Mouse (Mus musculus) urinary bladder, postnatal 36 days (tissue): ENCODE measurements at regions not wholly inside any gene's neighbourhood (a gene's known extent, or its start where the extent isn't known, plus 50 kb on each side); places are given as distances from the start of the nearest gene placed in this dataset.
A peak's percentile ranks its signal among the peaks of the same experiment; 100 is the strongest.

Experiments used
- DNase-seq, 2 experiments: peaks; one replicate each; pipeline ENCODE4 v3.0.0; 2022; ENCODE audit warnings: low spot score in 2 of 2, mixed read lengths in 1 of 2

DNA sequence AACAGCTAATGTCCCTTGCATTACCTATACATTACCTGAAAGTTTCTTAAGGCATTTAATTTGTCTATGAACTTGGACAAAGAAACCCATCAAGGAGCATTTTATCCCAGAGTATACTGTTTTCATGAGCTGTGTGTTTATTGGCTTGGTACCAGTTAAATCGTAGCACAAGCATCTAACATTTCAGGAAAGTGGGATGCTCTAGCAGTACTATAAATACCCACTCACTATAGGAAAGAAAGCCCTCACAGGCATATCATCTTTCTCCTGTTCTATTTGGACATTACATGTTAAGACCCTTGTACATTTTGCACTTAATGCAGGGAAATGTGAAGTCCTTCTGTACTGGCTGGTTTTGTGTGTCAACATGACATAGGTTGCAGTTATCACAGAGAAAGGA, 163.9 kb downstream of the Ptprc start:
- DNase-seq: no peak

DNA sequence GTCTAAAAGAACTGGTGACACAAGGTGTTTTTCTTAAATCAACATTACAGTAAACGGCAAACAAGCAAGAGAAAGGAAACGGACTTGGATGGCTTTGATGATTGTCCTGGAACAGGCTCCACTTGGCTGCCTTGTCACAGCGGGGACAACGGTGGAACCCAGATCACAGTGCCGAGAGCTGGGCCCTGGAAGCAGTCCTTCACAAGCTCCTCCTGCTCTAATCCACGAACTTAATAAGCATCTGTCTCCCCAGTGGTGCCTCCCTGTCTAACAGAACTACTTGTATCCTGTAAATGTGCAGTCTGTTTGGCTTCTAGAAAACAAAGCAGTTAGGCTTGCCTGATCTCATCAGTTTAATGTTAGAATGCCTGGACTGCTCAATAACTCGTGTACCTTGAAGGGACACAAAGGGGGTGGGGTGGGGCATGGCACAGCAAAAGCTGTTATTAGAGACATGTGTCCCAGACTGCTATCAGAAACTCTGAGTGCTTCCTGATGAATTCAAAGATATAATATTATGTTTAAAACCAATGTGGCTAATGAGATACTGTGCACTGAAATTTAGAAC, 164.5 kb downstream of the Ptprc start:
- DNase-seq: no peak

DNA sequence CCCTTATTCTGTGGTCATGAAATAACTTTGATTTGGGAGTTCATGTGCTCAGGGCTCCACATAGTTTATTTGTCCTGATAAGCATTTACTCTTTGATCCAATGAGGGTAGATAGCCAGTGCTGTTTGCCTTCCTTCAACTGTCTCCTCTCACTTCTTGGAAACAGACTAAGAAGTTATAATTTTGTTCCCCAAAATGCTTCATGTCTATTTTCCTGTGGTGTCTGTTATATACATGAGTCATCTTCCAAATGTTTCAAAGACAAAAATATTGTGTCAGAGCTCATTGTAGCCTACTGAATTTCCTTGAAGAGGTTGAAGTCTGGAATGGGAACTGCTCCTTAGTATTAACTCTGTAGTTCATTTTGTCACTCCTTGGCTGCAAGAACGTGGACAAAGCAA, 168.7 kb downstream of the Ptprc start:
- DNase-seq: no peak

DNA sequence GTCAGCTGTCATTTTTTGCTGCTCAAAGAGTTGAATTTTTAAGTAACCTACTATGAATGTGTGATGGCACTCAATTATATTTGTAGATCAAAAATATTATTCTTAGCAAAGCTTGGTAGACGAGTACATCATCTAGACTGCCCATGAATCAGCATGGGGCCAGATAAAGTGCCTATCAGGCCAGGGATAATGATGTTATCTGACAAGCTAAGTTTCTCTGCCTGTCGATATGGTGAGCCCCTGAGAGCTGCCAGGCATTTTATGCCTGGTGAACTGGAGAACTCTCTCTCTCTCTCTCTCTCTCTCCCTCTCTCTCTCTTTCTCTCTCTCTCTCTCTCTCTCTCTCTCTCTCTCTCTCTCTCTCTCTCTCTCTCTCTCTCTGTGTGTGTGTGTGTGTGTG, 171.2 kb downstream of the Ptprc start:
- DNase-seq: no peak

DNA sequence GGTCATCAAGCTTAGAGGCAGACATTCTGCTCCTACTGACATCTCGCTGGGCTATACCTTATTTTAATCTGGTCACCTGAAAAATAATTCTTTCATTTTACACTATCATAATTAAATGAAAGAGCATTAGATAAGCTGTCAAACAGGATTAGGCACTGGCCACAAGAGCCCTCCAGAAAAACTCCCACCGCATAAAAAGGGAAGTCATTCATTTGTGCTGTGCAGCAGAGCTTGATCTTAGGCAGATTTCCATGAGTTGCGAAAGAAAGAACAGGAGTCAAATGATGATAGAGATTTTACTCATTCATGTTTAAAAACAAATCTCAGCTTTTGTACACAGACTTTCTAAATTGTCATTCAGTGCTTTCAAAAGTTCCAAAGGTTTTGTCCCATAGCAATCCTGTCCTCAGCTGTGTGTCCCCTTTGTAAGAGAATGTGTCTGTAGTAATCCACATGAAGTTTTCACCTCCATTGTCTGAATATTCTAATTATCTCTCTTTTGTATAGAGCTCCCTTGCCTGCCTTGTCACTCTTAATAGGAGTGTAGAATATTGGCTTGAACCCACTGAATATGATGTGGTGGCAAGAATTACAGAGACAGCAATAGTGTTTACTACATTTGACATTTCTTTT, 176.1 kb downstream of the Ptprc start:
- DNase-seq: no peak

DNA sequence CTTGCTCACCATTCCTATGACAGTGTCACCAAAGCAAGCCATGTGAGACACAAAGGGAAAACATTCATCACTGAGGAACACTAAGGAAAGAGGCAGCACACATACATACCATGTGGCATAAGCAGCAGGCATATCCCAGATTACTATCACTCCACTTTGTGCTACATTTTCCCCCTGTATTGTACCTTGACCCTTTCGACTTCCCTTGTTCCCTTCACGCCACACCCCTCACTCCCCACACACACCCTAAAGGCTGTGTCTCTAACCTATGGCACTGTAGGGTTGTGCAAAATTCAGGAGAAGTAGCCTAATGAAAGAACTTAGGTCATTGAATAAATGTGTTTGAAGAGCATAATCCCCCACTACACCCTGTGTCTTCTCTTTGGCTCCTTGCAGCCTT, 179.5 kb downstream of the Ptprc start:
- no peak for DNase-seq

DNA sequence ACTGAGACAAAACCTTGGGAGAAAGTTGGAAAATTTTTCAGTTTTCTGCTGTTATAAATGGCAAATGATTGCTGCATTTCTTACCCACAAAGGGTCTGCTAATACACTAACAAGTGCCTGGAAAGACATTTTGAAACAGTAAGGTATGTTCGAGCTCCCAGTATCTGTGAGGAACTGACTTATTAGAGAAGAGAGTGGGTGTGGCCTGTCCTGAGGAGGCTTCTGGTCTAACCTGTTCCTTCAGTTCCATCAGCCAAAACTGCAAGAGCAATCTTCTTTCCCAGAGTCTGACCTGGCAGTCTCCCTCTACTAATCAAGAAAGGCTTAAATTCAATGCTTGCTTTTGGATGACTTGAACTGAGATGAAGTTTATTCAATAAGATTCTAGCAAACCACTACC, 183.6 kb downstream of the Ptprc start:
- no peak for DNase-seq

DNA sequence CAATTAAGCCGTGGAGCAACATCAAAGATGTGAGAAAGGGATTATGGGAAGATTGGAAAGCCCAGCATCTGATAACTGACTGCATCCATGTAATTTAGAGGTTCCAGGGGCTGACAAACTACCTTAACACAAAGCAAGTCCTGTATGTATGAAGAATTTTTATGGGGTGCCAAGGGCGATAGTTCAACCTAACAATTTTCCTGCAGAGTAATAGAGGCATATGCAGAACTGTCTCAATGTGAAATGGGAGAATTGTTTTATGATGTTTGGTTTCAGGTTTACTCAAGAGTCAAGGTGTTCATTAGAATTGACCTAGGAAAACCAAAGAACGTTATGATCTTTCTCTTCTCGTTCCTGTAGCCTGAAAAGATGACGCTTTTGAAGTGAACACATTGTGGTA, 184.1 kb downstream of the Ptprc start:
- no peak for DNase-seq

DNA sequence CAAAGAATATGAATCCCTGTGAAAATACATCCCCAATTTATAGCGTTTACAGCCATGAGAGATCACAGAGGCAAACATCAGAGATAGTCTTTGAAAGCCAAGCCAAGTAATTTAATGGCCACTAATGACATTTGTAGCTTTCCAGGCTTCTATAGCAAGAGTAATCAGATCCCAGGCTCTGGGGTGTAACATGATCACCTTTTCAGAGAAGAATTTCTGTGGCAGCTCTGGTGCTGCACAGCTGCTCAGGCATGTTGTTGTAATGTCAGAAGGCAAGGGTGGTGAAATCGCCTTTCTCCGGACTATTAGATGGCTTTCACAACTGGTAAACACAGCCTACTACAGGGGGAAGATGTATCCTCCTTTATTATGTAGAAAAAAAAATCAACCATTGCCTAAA, 202.1 kb downstream of the Ptprc start:
- no peak for DNase-seq

DNA sequence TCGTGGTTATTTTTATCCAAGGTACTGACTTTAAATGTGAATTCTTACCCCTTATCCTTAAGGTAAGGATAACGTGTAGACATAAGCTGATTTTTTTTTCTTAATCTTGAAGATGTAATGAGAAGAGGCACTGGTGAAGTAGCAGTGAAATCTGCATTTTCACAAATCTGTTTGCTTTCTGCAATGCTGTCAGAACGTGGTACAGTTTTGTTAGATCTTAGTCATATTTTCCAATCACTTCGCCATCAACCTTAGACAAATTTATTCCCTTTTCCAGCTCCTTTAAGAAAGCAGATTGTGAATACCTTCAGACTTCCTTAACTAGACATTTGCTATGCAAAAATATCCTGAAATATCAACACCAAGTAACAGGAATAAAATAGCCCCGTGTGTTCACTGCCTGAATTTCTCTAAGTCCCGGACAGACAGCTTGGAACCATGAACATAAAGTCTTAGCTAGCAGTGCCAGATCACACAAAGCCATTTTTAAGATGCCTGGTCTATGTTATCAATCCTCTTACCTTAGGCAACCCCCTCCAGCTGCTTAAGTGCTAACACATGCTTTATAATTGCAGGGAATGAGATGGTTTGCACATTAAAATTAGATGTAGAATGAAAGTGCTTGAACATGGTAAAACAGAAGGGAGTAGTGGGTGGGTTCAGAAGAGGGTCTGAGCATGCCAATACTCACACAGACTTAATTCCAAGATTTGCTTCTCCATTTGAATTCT, 202.7 kb downstream of the Ptprc start:
- no peak for DNase-seq

DNA sequence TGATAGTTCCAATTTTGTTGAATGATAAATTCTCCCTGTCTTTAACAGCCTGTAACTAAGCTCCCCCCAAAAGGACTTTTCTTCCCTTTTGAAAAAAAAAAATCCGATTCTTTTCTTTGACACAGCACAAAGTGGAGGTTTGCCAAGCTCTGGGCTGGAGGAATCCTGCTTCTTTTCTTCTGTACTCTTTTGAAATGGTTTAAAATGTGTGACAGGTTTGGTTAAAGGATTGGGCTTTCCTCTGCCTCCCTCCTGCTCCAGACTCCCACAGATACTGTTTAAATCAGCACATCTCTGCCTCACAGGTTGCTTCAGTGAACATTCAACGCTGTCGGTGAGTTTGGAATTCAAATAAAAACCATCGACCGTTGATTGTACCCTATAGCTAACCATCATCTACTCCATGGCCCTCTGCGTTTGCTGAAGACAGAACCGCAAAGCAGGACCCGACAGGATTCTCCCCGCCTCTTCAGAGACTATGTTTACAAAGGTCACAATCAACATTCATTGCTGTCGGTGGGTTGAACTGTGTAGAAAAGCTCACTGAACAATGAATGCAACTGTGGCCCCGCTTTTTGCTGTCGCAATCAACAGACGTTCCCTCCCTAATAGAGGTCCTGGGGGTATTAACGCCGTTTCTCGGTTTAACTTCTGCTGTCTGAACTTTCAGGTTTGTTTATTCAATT, 209.2 kb downstream of the Ptprc start:
- DNase-seq: peak in 1 of 2 experiments; percentile 1

DNA sequence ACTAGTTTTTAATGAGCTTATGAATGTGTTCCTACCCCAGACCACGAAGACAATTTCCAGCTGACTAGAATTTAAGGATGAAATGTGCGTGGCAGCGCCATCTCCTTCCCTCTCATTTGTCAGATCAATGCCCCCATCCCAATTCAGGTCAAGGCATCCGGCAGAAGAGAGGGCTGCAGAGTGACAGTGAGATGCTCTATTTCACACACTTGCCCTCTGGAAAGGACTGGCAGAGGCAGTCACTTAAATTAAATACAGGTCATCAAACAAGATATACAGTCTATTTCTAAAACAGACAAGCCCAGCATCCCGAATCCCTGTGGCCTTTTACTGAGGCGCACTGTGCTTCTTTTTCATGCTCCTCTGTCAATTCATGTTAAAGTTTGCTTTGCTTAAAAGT, 211.9 kb downstream of the Ptprc start:
- DNase-seq: no peak

DNA sequence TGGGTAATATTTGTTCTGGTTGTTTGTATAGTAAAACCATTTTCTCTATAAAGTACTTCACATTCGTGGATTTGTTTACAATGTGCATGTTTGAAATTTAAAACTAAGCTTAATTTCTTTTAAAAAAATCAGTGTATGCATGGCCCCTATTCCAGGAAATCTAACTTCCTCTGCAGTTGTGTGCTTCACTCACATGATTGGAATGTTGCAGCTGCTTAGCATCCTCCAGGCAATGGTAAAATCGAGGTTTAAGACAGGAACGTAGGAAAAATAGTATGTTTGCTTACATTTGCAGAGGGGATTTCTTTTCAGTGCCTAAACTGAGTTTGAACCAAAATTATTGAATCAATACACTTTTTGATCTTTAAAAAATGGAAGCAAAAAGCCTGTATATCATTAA, 217.5 kb downstream of the Ptprc start:
- DNase-seq: no peak

DNA sequence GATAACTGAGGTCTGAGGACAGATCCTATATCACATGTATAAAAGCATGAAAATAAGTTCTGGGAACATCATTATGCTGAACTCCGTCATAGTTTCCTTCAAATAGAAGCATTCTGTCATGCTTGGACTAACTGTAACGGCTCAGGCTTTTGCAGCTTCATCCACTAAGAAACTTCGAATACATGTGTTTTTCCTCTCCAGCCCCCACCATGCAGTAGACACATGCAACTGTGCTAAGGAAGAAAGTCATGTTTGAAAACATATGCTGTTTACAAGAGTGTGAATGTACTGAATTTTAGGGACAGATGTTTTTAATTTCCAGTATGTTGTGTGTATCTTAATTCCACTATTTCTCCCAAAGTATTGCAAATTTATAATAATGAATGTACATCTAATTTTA, 219.5 kb downstream of the Ptprc start:
- no peak for DNase-seq

DNA sequence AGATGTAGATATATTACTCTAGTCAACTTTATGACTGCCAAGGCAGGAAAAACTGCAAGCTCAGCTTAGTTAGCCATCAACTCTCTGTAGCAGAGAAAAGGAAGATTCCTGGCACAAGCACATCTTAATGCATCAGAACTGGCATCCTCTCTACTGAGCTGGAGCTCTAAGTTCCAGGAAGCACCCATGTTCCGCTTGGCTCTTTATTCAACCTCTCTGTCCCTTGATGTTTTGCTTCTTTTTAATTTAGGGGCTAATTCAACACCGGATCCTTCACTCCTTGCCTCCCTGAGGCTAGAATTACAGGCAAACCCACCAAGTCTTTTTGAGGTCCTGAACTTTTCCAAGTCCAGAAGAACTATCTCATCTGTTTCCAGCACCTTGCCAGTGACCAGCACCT, 220.4 kb downstream of the Ptprc start:
- DNase-seq: no peak

DNA sequence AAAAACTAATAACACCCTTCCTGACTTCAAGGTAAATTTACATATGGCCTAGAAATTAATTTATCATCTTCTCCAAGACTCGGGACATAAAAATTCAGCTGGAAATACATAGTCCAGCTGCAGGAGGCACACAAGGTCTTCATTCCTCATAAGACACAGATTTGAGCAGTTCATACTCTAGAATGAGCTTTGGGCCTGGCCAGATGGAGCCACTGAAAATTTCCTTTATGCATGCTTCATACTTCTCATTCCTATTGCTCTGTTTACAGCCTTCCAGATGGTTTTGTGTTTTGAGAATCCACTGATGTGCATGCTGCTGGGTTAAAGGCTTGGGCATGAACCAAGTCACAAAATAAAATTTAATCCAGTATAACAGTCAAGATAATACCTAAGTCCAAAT, 222.1 kb downstream of the Ptprc start:
- DNase-seq: no peak

DNA sequence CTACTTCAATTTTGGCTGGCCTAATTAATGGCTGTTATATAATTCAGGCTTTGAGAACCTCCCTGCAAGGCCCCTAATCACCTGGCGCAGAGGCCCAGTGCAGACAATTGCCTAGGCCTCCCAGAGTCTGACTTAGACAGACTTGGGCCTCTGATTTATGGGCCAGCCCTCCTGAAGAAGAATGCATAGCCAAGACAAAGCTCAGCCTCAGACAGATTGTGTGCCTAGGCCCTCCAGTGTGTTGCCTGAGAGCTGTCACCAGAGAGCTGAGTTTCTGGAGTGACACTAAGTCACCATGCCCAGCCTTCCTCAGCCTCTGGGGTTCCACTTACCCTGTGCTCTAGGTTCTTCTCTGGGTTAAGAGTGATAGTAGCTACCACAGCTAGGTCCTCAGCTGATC, 222.7 kb downstream of the Ptprc start:
- no peak for DNase-seq

DNA sequence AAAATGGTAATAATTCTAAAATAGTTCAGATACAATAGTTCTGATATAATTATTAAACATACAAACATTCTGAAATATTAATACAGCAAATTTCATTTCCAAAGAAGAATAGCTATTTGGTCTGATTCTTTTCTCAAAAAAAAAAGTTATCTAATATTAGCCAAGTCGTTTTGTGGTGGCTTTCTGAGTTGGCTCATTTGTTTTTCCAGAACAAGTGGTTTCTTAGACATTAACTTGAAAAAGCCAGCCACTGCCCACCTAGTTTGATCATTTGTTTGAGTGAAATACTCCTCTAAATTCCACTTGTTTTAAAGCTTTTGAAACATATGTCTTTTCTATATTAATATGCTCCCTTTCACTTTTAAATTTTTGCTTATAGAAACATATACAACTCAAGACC, 227.6 kb downstream of the Ptprc start:
- DNase-seq: no peak

DNA sequence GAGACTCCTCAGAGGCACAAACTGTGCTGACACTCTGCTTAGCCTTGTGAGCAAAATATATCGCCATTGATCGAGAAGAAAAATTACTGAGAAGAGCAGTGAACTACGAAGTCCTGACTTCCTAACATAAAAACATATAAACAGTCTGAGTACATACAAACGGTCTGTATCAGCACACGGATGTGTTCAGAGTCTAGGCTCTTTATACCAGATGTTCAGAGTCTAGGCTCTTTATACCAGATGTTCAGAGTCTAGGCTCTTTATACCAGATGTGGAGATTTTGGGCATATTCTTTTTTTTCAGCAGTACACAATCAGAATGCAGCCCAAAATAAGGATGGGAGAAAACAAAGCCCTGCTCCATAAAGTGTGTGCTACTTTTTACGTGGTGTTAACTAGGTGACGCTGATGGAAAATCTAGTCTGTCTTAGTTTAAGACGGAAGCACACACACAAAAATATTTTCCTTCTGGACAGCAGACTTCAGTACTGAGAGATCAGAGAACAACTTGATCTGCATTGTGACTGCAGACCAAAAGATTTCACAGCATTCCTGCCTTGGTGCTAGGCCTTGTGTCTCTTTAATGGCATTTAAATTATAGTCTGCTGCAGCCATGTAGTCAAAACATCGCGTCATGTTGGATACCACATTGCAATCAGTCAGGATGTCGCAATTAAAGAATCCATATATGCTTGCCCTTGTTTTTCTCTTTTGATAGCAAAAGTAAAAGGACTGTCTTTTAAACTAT, 233.6 kb downstream of the Ptprc start:
- DNase-seq: no peak

DNA sequence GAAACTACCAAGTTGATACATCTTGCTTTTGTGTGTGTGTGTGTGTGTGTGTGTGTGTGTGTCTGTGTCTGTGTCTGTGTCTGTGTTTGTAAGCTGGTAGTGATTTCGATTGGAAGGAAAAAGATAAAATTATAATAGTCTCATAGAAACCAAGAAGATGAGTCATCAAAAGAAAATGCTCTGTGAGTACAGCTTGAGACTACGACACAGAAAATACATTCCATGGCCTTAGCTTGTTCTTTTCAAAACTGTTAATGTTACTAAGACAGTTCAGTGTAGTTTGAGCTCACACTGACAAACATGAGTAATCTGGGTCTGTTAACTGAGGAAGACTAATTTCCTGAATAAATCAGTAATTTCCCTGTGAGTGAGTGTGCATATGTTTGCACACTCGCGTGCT, 239.8 kb downstream of the Ptprc start:
- DNase-seq: no peak

DNA sequence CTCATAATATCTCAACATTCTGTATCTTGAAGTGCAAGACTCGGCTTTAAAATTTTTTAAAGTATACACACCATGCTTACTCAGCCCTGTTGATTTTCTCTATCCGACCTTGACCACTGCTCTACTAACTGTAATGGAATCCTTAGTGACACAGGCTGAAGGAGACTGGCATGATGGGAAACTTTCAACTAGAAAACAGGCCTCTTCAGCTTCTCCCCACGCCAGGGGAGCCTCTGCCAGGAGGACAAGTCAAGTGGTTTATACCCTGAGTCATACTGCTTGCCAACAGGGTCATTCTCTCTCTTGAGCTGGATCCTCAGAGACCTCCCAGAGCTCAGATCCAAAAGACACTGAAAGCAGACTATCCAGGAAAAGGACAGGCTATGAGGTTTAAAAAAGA, 245.7 kb downstream of the Ptprc start:
- no peak for DNase-seq

DNA sequence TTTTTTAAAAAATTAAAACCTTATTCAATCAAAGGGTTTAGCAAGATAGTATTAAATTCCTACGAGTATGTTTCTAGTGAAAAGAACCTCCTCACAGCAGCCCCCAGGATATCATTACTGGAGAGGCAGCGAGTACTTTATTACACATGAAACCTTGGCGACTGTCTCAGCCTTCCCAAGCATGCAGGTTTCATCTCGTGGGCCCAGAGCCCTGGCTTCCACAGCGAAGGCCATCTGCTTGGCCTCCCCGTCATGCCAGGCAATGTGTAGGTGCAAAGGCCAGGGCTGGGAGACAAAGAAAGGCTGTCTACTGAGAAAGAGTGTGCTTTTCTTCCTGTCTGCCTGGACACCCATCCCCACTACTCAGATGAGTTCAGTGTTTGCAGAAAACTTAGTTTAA, 247.0 kb downstream of the Ptprc start:
- DNase-seq: no peak
